Mouse (Mus musculus): ENCODE results near the gene Ttc13.

DNA sequence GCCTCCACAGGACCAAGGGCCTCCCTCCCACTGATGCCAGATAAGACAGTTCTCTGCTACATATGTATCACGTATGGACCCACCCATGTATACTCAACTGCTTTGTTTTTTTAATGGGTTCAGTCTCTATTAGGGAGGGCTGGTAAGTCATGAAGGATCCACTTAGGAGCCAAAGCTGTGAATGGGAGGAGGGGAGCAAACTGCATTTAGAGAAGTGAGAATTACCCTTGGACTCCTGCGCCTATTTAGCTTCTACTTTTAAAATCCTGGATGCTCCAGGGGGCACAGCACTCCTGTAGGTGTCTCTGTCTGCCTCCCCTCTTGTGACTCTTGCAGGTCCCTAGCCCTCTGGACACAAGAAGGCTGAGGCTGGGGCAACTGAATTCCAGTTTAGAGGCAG, 34.4 kb upstream of the Ttc13 start:
- no peak for TF ChIP-seq EP300 (IDR thresholded peaks at IDR 0.05; ENCODE audit: low read depth)
- TF ChIP-seq CTCF (IDR thresholded peaks at IDR 0.05; ENCODE audit: low read depth), result no peak
